Mouse (Mus musculus): Measurements from ENCODE around the gene Atp6v0c. TPM values are rescaled to one million over a fixed set of nuclear protein-coding genes. Genes with fewer than 3 reads are reported as not detected.
A peak's percentile ranks its signal among the peaks of the same experiment; 100 is the strongest.

The Atp6v0c gene
- total and polyA plus RNA-seq, 3 experiments, result 58.4 to 515 (median 125) TPM

DNA sequence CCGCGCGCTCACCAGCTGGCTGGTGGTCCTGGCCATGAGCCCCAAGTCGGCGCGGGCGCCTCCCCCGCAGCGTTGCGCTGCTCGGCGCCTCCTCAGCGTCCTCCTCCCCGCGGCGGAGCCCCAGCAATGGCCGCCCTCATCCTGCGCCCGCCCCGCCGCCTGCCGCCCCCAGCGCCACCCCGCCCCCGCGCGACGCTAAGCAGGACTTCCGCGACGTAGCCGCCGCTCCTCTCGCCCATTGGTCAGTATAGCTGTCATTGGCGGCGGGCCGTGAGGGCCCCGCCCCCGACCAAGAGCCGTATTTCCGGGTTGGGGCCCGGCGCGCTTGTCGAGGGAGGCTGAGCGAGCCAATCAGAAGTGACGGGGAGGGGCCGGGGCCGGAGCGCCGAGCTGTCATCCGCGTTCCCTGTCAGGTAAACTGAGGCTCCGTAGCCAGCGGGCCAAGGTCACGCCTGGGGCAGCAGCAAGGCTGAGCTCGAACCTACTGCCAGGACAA, 28.0 kb downstream of the Atp6v0c start:
- TF ChIP-seq HCFC1 (IDR thresholded peaks at IDR 0.05; ENCODE audit: low read depth, low read length) (peak; percentile 86), NRF1 (IDR thresholded peaks at IDR 0.05; ENCODE audit: insufficient read depth, low read depth, low read length, poor library complexity, severe bottlenecking) (0 out of 2 replicates have a peak, but pooled peaks have one; percentile 10), TAL1 (IDR thresholded peaks at IDR 0.05; ENCODE audit: low read length) (no peak), USF2 (IDR thresholded peaks at IDR 0.05; ENCODE audit: borderline replicate concordance in 1 of 2, insufficient read depth in 1 of 2, low read depth in 1 of 2, low read length in 2 of 2) (no peak), CTCF (IDR thresholded peaks at IDR 0.05 in 2 of 3, conservative IDR thresholded peaks at IDR 0.05 in 1 of 3; ENCODE audit: control insufficient read depth in 1 of 3, insufficient read depth in 1 of 3, low read depth in 2 of 3, low read length in 3 of 3, poor library complexity in 1 of 3, severe bottlenecking in 1 of 3) (no peak), GABPA (IDR thresholded peaks at IDR 0.05; ENCODE audit: low read depth, low read length) (no peak), POLR2A (IDR thresholded peaks at IDR 0.05; ENCODE audit: control insufficient read depth in 1 of 2, insufficient read depth in 1 of 2, low read depth in 1 of 2, low read length in 2 of 2, poor library complexity in 1 of 2) (peak; percentile 65 to 73; a peak in 3 of 4 replicates), TCF12 (IDR thresholded peaks at IDR 0.05; ENCODE audit: low read depth, low read length) (peak; percentile 24; the same call in 1 of the 2 replicates), MXI1 (IDR thresholded peaks at IDR 0.05; ENCODE audit: low read depth, low read length) (0 out of 2 replicates have a peak, but pooled peaks have one; percentile 52), POLR2AphosphoS2 (IDR thresholded peaks at IDR 0.05; ENCODE audit: low read length) (peak; percentile 81), ELF1 (IDR thresholded peaks at IDR 0.05; ENCODE audit: low read depth, low read length) (peak; percentile 98), MAZ (IDR thresholded peaks at IDR 0.05; ENCODE audit: low read depth, low read length) (peak; percentile 90; the same call in 1 of the 2 replicates), UBTF (IDR thresholded peaks at IDR 0.05; ENCODE audit: borderline replicate concordance, insufficient read depth, low read depth, low read length) (no peak), SIN3A (IDR thresholded peaks at IDR 0.05; ENCODE audit: low read length) (peak; percentile 76), MEF2A (IDR thresholded peaks at IDR 0.05; ENCODE audit: extremely low read depth, insufficient replicate concordance, low read depth, low read length, poor library complexity, severe bottlenecking) (0 out of 2 replicates have a peak, but pooled peaks have one; percentile 35), NELFE (IDR thresholded peaks at IDR 0.05; ENCODE audit: low read depth, low read length) (peak; percentile 82)
- no peaks in the 10 kb centered on the region for H3K9me3 ChIP-seq (replicated peaks; ENCODE audit: insufficient read depth, low read length)
- H3K4me1 ChIP-seq (ENCODE audit: control insufficient read depth in 1 of 2, insufficient read depth in 2 of 2, low read length in 2 of 2), result peaks cover 9 to 16% of the 10 kb centered on the region in 2 experiments
- peak overlapping the region; percentile 98 for H3K9ac ChIP-seq (ENCODE audit: control insufficient read depth, low read depth, low read length, poor library complexity, severe bottlenecking)
- no peaks in the 10 kb centered on the region for H3K27me3 ChIP-seq (ENCODE audit: control insufficient read depth in 1 of 2, insufficient read depth in 2 of 2, low read length in 2 of 2)
- H3K79me2 ChIP-seq (ENCODE audit: control insufficient read depth, insufficient read depth, low read length, poor library complexity), result peaks cover 31% of the 10 kb centered on the region
- peak overlapping the region; percentile 61 for H3K27ac ChIP-seq (ENCODE audit: control insufficient read depth, low read depth, low read length)
- DNase-seq (ENCODE audit: low read depth, low spot score), result peak; percentile 98
- H3K4me3 ChIP-seq (ENCODE audit: control insufficient read depth in 1 of 2, insufficient read depth in 1 of 2, low read depth in 2 of 2, low read length in 2 of 2), result peak overlapping the region; percentile 94 to 100
- H3K36me3 ChIP-seq (ENCODE audit: control insufficient read depth in 1 of 2, insufficient read depth in 2 of 2, low read length in 2 of 2), result peaks cover 0 to 16% of the 10 kb centered on the region in 2 experiments; a peak in 2 of 4 replicates

- DNase-seq (ENCODE audit: low read depth, low spot score), result peak; percentile 58
- H3K4me1 ChIP-seq (ENCODE audit: control insufficient read depth in 1 of 2, insufficient read depth in 2 of 2, low read length in 2 of 2), result peaks cover 9 to 16% of the 10 kb centered on the region in 2 experiments
- 0 out of 2 replicates have a peak, but pooled peaks have one; percentile 1 for TF ChIP-seq NRF1 (IDR thresholded peaks at IDR 0.05; ENCODE audit: insufficient read depth, low read depth, low read length, poor library complexity, severe bottlenecking)
- 0 out of 2 replicates have a peak, but pooled peaks have one; percentile 42 for TF ChIP-seq MXI1 (IDR thresholded peaks at IDR 0.05; ENCODE audit: low read depth, low read length)
- no peak for TF ChIP-seq MYC (IDR thresholded peaks at IDR 0.05; ENCODE audit: low read depth, low read length)
- TF ChIP-seq SIN3A (IDR thresholded peaks at IDR 0.05; ENCODE audit: low read length), result peak; percentile 20
- 0 out of 2 replicates have a peak, but pooled peaks have one; percentile 51 for TF ChIP-seq MAX (IDR thresholded peaks at IDR 0.05; ENCODE audit: low read length)
- no peaks in the 10 kb centered on the region for H3K27me3 ChIP-seq (ENCODE audit: control insufficient read depth in 1 of 2, insufficient read depth in 2 of 2, low read length in 2 of 2)
- H3K27ac ChIP-seq (ENCODE audit: control insufficient read depth, low read depth, low read length), result peak overlapping the region; percentile 61
- H3K79me2 ChIP-seq (ENCODE audit: control insufficient read depth, insufficient read depth, low read length, poor library complexity), result peaks cover 34% of the 10 kb centered on the region
- H3K9me3 ChIP-seq (replicated peaks; ENCODE audit: insufficient read depth, low read length), result no peaks in the 10 kb centered on the region
- peak overlapping the region; percentile 94 to 100 for H3K4me3 ChIP-seq (ENCODE audit: control insufficient read depth in 1 of 2, insufficient read depth in 1 of 2, low read depth in 2 of 2, low read length in 2 of 2)
- H3K9ac ChIP-seq (ENCODE audit: control insufficient read depth, low read depth, low read length, poor library complexity, severe bottlenecking), result peak overlapping the region; percentile 98
- peaks cover 0 to 16% of the 10 kb centered on the region in 2 experiments; a peak in 2 of 4 replicates for H3K36me3 ChIP-seq (ENCODE audit: control insufficient read depth in 1 of 2, insufficient read depth in 2 of 2, low read length in 2 of 2)
Observed at GRCm38 (mm10) chr17:24140845-24141424, 28.6 kb downstream of the Atp6v0c start.

All from MEL (cell line).